Mouse (Mus musculus): ENCODE measurements around the gene Ercc8.

Gene Ercc8

DNA sequence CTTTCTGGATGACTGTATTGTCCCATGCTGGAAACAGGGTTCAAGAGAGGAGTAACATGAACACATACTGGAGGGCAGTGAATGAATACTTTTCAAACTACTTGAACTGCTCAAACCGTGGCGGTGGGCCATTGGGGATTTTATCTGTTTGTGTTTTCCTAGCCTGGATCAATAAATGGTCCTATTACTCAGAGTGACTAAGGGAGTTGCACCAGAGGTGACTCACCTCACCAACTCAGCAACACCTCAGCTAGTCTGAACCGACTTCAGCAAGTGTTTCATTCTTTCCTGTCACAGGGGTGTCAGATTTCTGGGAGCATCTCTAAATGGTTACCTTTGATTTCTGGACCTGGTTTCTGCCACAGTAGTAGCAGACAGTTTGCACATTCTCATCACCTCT is 70.7 kb downstream of the Ercc8 start:
- DNase-seq (ENCODE audit: low spot score) = no peak

DNA sequence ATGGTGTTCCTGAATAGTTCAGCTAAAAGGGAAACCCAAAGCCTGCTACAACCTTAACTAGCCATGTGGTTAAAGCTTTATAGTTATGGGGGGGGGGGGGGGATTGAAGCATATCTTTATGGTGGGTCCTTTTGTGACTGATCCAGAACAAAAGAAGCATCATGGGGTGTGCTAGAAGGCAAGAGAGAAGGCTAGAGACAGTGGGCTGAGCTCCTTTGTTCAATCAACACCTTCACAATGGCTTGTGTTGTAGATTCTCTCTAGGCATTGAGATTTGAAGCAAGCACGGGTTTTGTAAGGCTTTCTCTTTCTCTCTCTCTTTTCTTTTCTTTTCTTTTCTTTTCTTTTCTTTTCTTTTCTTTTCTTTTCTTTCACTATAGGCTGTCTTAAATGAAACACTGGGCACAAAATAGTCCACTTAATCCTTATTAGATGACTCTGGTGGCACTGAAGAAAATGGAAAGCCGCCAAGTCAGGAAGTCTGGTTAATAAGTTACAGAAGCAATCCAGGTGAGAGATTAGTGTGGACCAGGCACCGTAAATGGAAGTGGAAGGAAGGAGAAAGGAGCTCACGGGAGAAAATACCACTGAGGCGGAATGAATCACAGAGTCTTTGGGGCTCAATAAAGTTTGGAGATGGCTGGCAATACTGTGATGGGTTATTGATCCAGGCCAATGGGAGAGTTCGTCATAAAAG is 71.3 kb downstream of the Ercc8 start:
- DNase-seq (ENCODE audit: low spot score) = no peak

DNA sequence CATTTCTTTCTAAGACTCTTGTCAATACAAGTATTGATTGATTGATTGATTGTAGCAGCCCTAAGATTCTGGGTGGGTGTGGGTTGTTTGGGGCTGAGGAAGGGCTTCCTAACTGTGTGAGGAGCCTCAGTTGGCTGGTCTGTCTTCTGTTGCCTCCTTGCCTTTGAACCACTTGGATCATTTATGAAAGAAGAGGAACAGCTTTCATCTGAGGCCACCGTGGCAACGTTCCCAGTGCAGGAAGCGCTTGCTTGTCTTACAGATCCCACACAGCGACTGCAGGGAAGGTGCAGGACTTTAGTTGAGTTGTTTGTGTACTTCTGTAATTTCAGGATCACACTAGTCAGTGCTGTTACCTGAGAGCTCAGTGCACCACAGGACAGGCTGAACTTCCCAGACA is 81.5 kb downstream of the Ercc8 start:
- DNase-seq (ENCODE audit: low spot score) = no peak

DNA sequence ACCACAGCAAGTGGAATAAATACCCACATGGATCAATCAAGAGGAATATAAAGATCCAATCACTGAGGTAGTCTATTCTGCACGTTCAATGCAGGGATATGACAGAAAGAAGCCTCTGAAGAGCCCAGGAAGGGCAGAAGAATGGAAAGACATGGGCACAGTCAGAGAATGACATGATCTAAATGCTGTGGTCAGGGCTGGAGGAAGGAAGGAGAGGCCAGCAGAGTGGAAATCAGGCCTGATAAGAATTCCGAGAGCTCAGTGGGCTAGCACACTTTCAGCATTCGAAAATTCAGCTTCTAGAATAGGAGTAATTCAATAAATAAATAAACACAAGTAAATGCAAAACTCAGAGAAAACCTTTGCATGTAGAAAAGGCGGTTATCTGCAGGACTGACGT is 83.2 kb downstream of the Ercc8 start:
- DNase-seq (ENCODE audit: low spot score) = no peak
